Mouse (Mus musculus): ENCODE data around the gene Ttc29. TPM values are rescaled to one million over a fixed set of nuclear protein-coding genes. Genes with fewer than 3 reads are reported as not detected.

The Ttc29 gene
- polyA plus RNA-seq, 1 experiment from 2014 or later = 0.10 TPM

GRCm38 (mm10) chr8:78426875-78427768 lies 214.0 kb downstream of the Ttc29 start:
- Histone ChIP-seq H3K27me3 (peaks cover 82% of the 10 kb centered on the region), H3K9me3 (no peaks in the 10 kb centered on the region), H3K4me2 (no peak overlapping the region), H3K4me3 (no peak overlapping the region), H3K36me3 (no peaks in the 10 kb centered on the region), H3K4me1 (peaks cover 7% of the 10 kb centered on the region; the same call in 1 of the 2 replicates), H3K27ac (no peak overlapping the region), H3K9ac (no peak overlapping the region)
- ATAC-seq (ENCODE audit: insufficient number of reproducible peaks, low FRiP score, low TSS enrichment, low read depth) = no peak
- 2% methylated on average over 32 of the region's 32 CpGs for WGBS

DNA sequence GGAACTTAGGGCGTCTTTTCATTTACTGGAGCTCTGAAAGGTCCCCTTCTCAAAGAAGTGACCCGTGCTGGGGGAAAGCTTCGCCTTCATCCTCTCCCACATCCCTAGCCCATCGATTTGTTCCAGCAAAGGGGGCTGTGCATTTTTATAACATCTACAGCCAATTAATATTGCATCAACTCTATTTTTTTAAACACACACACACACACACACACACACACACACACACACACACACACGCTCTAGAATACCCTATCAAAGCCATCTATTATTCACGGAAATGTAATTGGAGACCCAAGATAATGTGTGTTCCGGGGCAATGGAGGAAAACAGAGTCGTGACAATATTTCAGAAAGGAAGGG lies 214.7 kb downstream of the Ttc29 start:
- Histone ChIP-seq H3K4me3 (no peak overlapping the region), H3K27ac (no peak overlapping the region), H3K4me1 (peaks cover 7% of the 10 kb centered on the region; the same call in 1 of the 2 replicates), H3K4me2 (no peak overlapping the region), H3K9me3 (no peaks in the 10 kb centered on the region), H3K36me3 (no peaks in the 10 kb centered on the region), H3K27me3 (peaks cover 82% of the 10 kb centered on the region), H3K9ac (no peak overlapping the region)
- WGBS = under 1% methylated on average over 8 of the region's 8 CpGs
- no peak for ATAC-seq (ENCODE audit: insufficient number of reproducible peaks, low FRiP score, low TSS enrichment, low read depth)

DNA sequence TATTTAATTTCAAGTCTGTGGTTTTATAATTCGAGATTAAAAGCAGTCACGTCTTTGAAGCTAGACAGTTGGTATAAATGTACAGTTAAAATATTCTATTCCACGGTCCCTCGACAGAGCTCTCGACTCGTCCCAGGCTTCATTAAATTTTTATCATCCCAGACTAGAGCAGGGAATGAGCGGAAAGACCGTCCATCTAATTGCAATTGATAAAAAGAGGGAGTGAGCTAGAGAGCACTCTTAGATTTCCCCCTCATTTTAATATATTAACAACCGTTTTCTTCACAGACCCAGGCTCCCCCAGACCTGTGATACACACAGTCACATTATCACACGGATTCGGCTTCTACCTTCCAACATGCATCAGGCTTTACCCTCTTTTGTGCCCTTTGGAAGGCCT lies 215.1 kb downstream of the Ttc29 start:
- peaks cover 80% of the 10 kb centered on the region for H3K27me3 ChIP-seq
- no peak overlapping the region for H3K4me2 ChIP-seq
- peaks cover 7% of the 10 kb centered on the region; the same call in 1 of the 2 replicates for H3K4me1 ChIP-seq
- no peak for ATAC-seq (ENCODE audit: insufficient number of reproducible peaks, low FRiP score, low TSS enrichment, low read depth)
- H3K27ac ChIP-seq = no peak overlapping the region
- H3K9me3 ChIP-seq = no peaks in the 10 kb centered on the region
- H3K36me3 ChIP-seq = no peaks in the 10 kb centered on the region
- no peak overlapping the region for H3K9ac ChIP-seq
- no peak overlapping the region for H3K4me3 ChIP-seq
- WGBS = 3% methylated on average over 11 of the region's 11 CpGs

GRCm38 (mm10) chr8:78431356-78431755 lies 218.3 kb downstream of the Ttc29 start:
- no peak for ATAC-seq (ENCODE audit: insufficient number of reproducible peaks, low FRiP score, low TSS enrichment, low read depth)
- H3K27ac ChIP-seq = no peak overlapping the region
- peaks cover 25% of the 10 kb centered on the region for H3K4me1 ChIP-seq
- H3K9me3 ChIP-seq = no peaks in the 10 kb centered on the region
- no peak overlapping the region for H3K4me3 ChIP-seq
- H3K36me3 ChIP-seq = no peaks in the 10 kb centered on the region
- no peak overlapping the region for H3K9ac ChIP-seq
- H3K4me2 ChIP-seq = no peak overlapping the region
- 3% methylated on average over 4 of the region's 4 CpGs for WGBS
- peaks cover 83% of the 10 kb centered on the region for H3K27me3 ChIP-seq

- Histone ChIP-seq H3K27me3 (peaks cover 83% of the 10 kb centered on the region), H3K9me3 (no peaks in the 10 kb centered on the region), H3K36me3 (no peaks in the 10 kb centered on the region), H3K9ac (no peak overlapping the region), H3K4me3 (no peak overlapping the region), H3K4me1 (peaks cover 28% of the 10 kb centered on the region), H3K27ac (no peak overlapping the region), H3K4me2 (no peak overlapping the region)
- no peak for ATAC-seq (ENCODE audit: insufficient number of reproducible peaks, low FRiP score, low TSS enrichment, low read depth)
- 28% methylated on average over 1 of the region's 1 CpGs for WGBS
Measured at GRCm38 (mm10) chr8:78432451-78432850, 219.4 kb downstream of the Ttc29 start.

DNA sequence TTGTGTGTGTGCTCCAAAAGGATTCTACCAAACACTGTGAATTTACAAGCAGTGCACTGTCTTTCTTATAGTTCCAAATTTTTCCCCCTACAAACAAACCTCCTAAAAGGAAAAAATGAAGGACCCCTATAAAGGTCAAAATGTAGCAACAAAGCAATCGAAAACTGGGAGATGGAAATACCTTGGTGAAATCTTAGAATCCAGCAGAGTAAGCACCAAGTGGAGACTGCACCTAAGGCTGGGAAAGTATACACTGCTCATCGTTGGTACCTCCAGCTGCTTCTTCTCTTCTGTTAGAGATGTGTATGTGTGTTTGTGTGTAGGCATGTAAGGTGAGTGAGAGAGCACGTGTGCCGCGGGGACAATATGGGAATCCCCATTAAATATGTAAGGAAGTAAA lies 220.2 kb downstream of the Ttc29 start:
- Histone ChIP-seq H3K27ac (no peak overlapping the region), H3K9ac (no peak overlapping the region)

GRCm38 (mm10) chr8:78434340-78434739 lies 221.2 kb downstream of the Ttc29 start:
- Histone ChIP-seq H3K9ac (no peak overlapping the region), H3K4me3 (no peak overlapping the region), H3K4me1 (peaks cover 31% of the 10 kb centered on the region), H3K27me3 (peaks cover 86% of the 10 kb centered on the region), H3K9me3 (no peaks in the 10 kb centered on the region), H3K36me3 (no peaks in the 10 kb centered on the region), H3K4me2 (0 out of 2 replicates have a peak overlapping the region, but pooled peaks have one; percentile 80), H3K27ac (no peak overlapping the region)
- WGBS = 2% methylated on average over 8 of the region's 8 CpGs
- ATAC-seq (ENCODE audit: insufficient number of reproducible peaks, low FRiP score, low TSS enrichment, low read depth) = no peak

More for the DNA sequence above, 220.2 kb downstream of the Ttc29 start:
- Histone ChIP-seq H3K4me2 (no peak overlapping the region), H3K4me3 (no peak overlapping the region), H3K9me3 (no peaks in the 10 kb centered on the region), H3K27me3 (peaks cover 83% of the 10 kb centered on the region), H3K4me1 (peaks cover 31% of the 10 kb centered on the region), H3K36me3 (no peaks in the 10 kb centered on the region)
- WGBS = 19% methylated on average over 5 of the region's 5 CpGs
- ATAC-seq (ENCODE audit: insufficient number of reproducible peaks, low FRiP score, low TSS enrichment, low read depth) = no peak

GRCm38 (mm10) chr8:78434823-78435623 lies 221.9 kb downstream of the Ttc29 start:
- Histone ChIP-seq H3K27ac (no peak overlapping the region), H3K9ac (no peak overlapping the region), H3K4me1 (peaks cover 31% of the 10 kb centered on the region), H3K4me3 (peak overlapping the region; percentile 41), H3K27me3 (peaks cover 83% of the 10 kb centered on the region), H3K36me3 (no peaks in the 10 kb centered on the region), H3K9me3 (no peaks in the 10 kb centered on the region), H3K4me2 (peak overlapping the region; percentile 80)
- no peak for ATAC-seq (ENCODE audit: insufficient number of reproducible peaks, low FRiP score, low TSS enrichment, low read depth)
- WGBS = under 1% methylated on average over 62 of the region's 62 CpGs

- H3K27ac ChIP-seq = no peak overlapping the region
- H3K4me2 ChIP-seq = peak overlapping the region; percentile 80
- H3K9ac ChIP-seq = no peak overlapping the region
- no peaks in the 10 kb centered on the region for H3K36me3 ChIP-seq
- 1% methylated on average over 18 of the region's 18 CpGs for WGBS
- peaks cover 31% of the 10 kb centered on the region for H3K4me1 ChIP-seq
- H3K9me3 ChIP-seq = no peaks in the 10 kb centered on the region
- H3K27me3 ChIP-seq = peaks cover 86% of the 10 kb centered on the region
- ATAC-seq (ENCODE audit: insufficient number of reproducible peaks, low FRiP score, low TSS enrichment, low read depth) = no peak
- H3K4me3 ChIP-seq = peak overlapping the region; percentile 41; the same call in 1 of the 2 replicates
Measured at GRCm38 (mm10) chr8:78435624-78435960, 222.5 kb downstream of the Ttc29 start.

DNA sequence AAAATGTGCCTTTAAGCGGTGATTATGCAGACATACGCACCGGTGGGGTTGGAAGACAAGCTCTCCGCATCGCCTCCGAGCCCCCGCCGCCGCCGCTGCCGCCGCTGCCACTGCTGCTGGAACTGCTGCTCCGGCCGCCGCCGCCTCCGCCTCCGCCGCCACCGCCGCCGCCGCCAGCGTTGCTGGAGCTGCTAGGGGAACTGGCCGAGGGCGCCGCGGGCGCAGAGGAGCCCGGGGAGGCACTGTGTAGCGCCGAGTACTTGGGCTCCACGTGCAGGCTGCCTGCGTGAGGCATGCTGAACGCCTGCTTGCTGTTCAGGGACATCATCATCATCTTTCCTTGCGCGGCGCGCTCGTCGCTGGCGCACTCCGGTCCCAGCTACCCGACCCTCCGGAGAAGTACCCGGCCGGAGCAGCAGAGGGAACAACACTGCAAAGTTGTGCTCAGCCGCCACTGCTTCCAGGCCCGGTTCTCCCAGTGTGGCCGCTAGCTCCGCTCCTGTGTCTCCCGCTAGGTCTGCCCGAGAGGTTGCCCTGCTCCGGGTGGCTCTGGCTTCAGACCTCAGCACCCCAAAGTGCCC lies 223.1 kb downstream of the Ttc29 start, which contains the start of gene Pou4f2:
TSS of gene Pou4f2 (minus strand) at position 575 of the 581 bp plus-strand sequence.
- WGBS = 0% methylated on average over 36 of the region's 54 CpGs
- Histone ChIP-seq H3K4me2 (peak within 1 kb of the TSS; percentile 80), H3K9me3 (no peaks in the 10 kb centered on the region), H3K27ac (no peak within 1 kb of the TSS), H3K36me3 (no peaks in the 10 kb centered on the region), H3K27me3 (peaks cover 90% of the 10 kb centered on the region), H3K4me3 (peak within 1 kb of the TSS; percentile 41), H3K9ac (no peak within 1 kb of the TSS), H3K4me1 (peaks cover 31% of the 10 kb centered on the region)
- no peak for ATAC-seq (ENCODE audit: insufficient number of reproducible peaks, low FRiP score, low TSS enrichment, low read depth)

DNA sequence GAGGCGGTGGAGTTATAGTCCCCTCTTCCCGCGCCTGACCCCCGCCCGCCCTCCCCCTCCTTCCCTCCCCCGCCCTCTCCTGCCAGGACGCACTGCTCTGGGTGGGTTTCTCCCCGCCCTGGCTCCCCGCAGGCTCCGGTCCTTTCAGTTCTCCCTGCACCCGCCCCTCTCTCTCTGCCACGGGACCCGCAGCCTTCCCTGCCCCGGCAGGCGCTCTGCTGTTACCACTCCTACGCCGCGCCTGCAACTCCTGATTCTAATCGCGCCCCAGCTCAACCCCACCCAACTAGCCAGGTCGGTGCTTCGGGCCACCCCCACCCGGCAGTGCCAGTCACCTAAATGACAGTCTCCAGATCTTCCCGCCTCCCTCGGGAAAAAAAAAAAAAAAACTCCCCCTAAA lies 223.6 kb downstream of the Ttc29 start:
- WGBS = under 1% methylated on average over 22 of the region's 25 CpGs

More for the DNA sequence above, 223.6 kb downstream of the Ttc29 start:
- no peaks in the 10 kb centered on the region for H3K9me3 ChIP-seq
- H3K36me3 ChIP-seq = no peaks in the 10 kb centered on the region
- ATAC-seq (ENCODE audit: insufficient number of reproducible peaks, low FRiP score, low TSS enrichment, low read depth) = no peak
- peaks cover 93% of the 10 kb centered on the region for H3K27me3 ChIP-seq
- no peak overlapping the region for H3K27ac ChIP-seq
- peaks cover 31% of the 10 kb centered on the region for H3K4me1 ChIP-seq
- peak overlapping the region; percentile 80 for H3K4me2 ChIP-seq
- no peak overlapping the region for H3K9ac ChIP-seq
- peak overlapping the region; percentile 41 for H3K4me3 ChIP-seq

All from limb, embryonic 15.5 days (tissue).